Mouse (Mus musculus) midbrain, embryonic 10.5 days (tissue): ENCODE measurements around the gene Gse1. TPM values are rescaled to one million over a fixed set of nuclear protein-coding genes. Genes with fewer than 3 reads are reported as not detected.
A peak's percentile ranks its signal among the peaks of the same experiment; 100 is the strongest.

Experiments used
- DNase-seq: peaks from one replicate; pipeline ENCODE4 v3.0.0-alpha.2; 2017; ENCODE audit warnings: low spot score
- H3K27ac ChIP-seq: fragments of 300-500 bp; sonication (generic); replicated peaks from 2 replicates; pipeline ENCODE4 v1.5.1; 2016; ENCODE audit warnings: mild to moderate bottlenecking
- H3K27me3 ChIP-seq: fragments of 300-500 bp; sonication (generic); 2 replicates; pipeline ENCODE4 v1.6.1; 2016; ENCODE audit warnings: low read depth, mild to moderate bottlenecking; ENCODE audit not compliant: poor library complexity, severe bottlenecking
- H3K36me3 ChIP-seq: fragments of 300-500 bp; sonication (generic); 2 replicates; pipeline ENCODE4 v1.6.1; 2016; ENCODE audit warnings: mild to moderate bottlenecking, moderate library complexity
- H3K4me1 ChIP-seq: fragments of 300-500 bp; sonication (generic); 2 replicates; pipeline ENCODE4 v1.6.1; 2016
- H3K4me3 ChIP-seq: fragments of 300-500 bp; sonication (generic); 2 replicates; pipeline ENCODE4 v1.5.1; 2016; ENCODE audit warnings: mild to moderate bottlenecking, moderate library complexity
- H3K9me3 ChIP-seq: fragments of 300-500 bp; sonication (generic); replicated peaks from 2 replicates; pipeline ENCODE4 v1.6.1; 2016; ENCODE audit warnings: mild to moderate bottlenecking
- WGBS: fragments of 180-500 bp; shearing (Covaris S2); methylation state at CpG from one replicate; pipeline ENCODE4 v1.1.7; 2016; 5-methylcytosine and 5-hydroxymethylcytosine counted together
- polyA plus RNA-seq: library from polyadenylated mRNA; unstranded; fragments of >200 nt; fragmentation: Nextera tagmentation; extraction: Ambion mirVana; gene quantifications from 2 replicates; pipeline ENCODE4 v1.2.1, GENCODE M21; 2016

The Gse1 gene
- polyA plus RNA-seq, 1 experiment from 2014 or later: 12.7 TPM

GRCm38 (mm10) chr8:120464585-120464937, 236.3 kb downstream of the Gse1 start:
- Histone ChIP-seq H3K4me1 (peaks cover 77% of the 10 kb centered on the region), H3K36me3 (no peaks in the 10 kb centered on the region), H3K27ac (0 out of 2 replicates have a peak overlapping the region, but pooled peaks have one; percentile 49), H3K4me3 (no peak overlapping the region), H3K9me3 (no peaks in the 10 kb centered on the region; the same call in 1 of the 2 replicates), H3K27me3 (peaks cover 60% of the 10 kb centered on the region)
- 76% methylated on average over 4 of the region's 4 CpGs for WGBS
- no peak for DNase-seq

GRCm38 (mm10) chr8:120465710-120466109, 237.5 kb downstream of the Gse1 start:
- H3K9me3 ChIP-seq: no peaks in the 10 kb centered on the region; the same call in 1 of the 2 replicates
- no peaks in the 10 kb centered on the region for H3K36me3 ChIP-seq
- peaks cover 58% of the 10 kb centered on the region for H3K27me3 ChIP-seq
- H3K4me3 ChIP-seq: no peak overlapping the region
- H3K4me1 ChIP-seq: peaks cover 70% of the 10 kb centered on the region
- no peak overlapping the region; the same call in 1 of the 2 replicates for H3K27ac ChIP-seq
- no peak for DNase-seq
- 23% methylated on average over 8 of the region's 8 CpGs for WGBS

GRCm38 (mm10) chr8:120466266-120466665, 238.0 kb downstream of the Gse1 start:
- no peaks in the 10 kb centered on the region; the same call in 1 of the 2 replicates for H3K9me3 ChIP-seq
- H3K4me3 ChIP-seq: no peak overlapping the region
- H3K27ac ChIP-seq: peak overlapping the region; percentile 49
- 52% methylated on average over 10 of the region's 10 CpGs for WGBS
- peaks cover 70% of the 10 kb centered on the region for H3K4me1 ChIP-seq
- H3K36me3 ChIP-seq: no peaks in the 10 kb centered on the region
- no peak for DNase-seq
- peaks cover 58% of the 10 kb centered on the region for H3K27me3 ChIP-seq

- no peak overlapping the region for H3K4me3 ChIP-seq
- H3K9me3 ChIP-seq: no peaks in the 10 kb centered on the region; the same call in 1 of the 2 replicates
- 87% methylated on average over 7 of the region's 7 CpGs for WGBS
- DNase-seq: no peak
- peaks cover 70% of the 10 kb centered on the region for H3K4me1 ChIP-seq
- H3K27me3 ChIP-seq: peaks cover 53% of the 10 kb centered on the region
- no peak overlapping the region; the same call in 1 of the 2 replicates for H3K27ac ChIP-seq
- no peaks in the 10 kb centered on the region for H3K36me3 ChIP-seq
Measured at GRCm38 (mm10) chr8:120467598-120467997, 239.3 kb downstream of the Gse1 start.

GRCm38 (mm10) chr8:120470170-120470569, 241.9 kb downstream of the Gse1 start:
- Histone ChIP-seq H3K9me3 (no peaks in the 10 kb centered on the region), H3K4me3 (no peak overlapping the region), H3K36me3 (no peaks in the 10 kb centered on the region), H3K27ac (no peak overlapping the region), H3K4me1 (peaks cover 82% of the 10 kb centered on the region), H3K27me3 (peaks cover 63% of the 10 kb centered on the region)
- DNase-seq: no peak
- 95% methylated on average over 12 of the region's 12 CpGs for WGBS

- Histone ChIP-seq H3K36me3 (no peaks in the 10 kb centered on the region), H3K4me1 (peaks cover 82% of the 10 kb centered on the region), H3K27me3 (peaks cover 62% of the 10 kb centered on the region), H3K4me3 (no peak overlapping the region), H3K27ac (peak overlapping the region; percentile 80), H3K9me3 (no peaks in the 10 kb centered on the region)
- 2% methylated on average over 7 of the region's 7 CpGs for WGBS
- peak; percentile 71 for DNase-seq
Measured at GRCm38 (mm10) chr8:120471166-120471565, 242.9 kb downstream of the Gse1 start.

GRCm38 (mm10) chr8:120471752-120472151, 243.5 kb downstream of the Gse1 start:
- H3K4me3 ChIP-seq: no peak overlapping the region
- WGBS: 49% methylated on average over 2 of the region's 2 CpGs
- peaks cover 56% of the 10 kb centered on the region for H3K27me3 ChIP-seq
- H3K4me1 ChIP-seq: peaks cover 82% of the 10 kb centered on the region
- H3K9me3 ChIP-seq: no peaks in the 10 kb centered on the region
- no peaks in the 10 kb centered on the region for H3K36me3 ChIP-seq
- no peak for DNase-seq
- peak overlapping the region; percentile 80 for H3K27ac ChIP-seq

- H3K4me3 ChIP-seq: no peak overlapping the region
- peak overlapping the region; percentile 80 for H3K27ac ChIP-seq
- no peak for DNase-seq
- H3K9me3 ChIP-seq: no peaks in the 10 kb centered on the region
- WGBS: 43% methylated on average over 16 of the region's 16 CpGs
- H3K36me3 ChIP-seq: no peaks in the 10 kb centered on the region
- peaks cover 51% of the 10 kb centered on the region for H3K27me3 ChIP-seq
- H3K4me1 ChIP-seq: peaks cover 82% of the 10 kb centered on the region
Measured at GRCm38 (mm10) chr8:120472230-120472629, 244.0 kb downstream of the Gse1 start.

- no peaks in the 10 kb centered on the region for H3K9me3 ChIP-seq
- H3K27ac ChIP-seq: peak overlapping the region; percentile 81; the same call in 1 of the 2 replicates
- peaks cover 86% of the 10 kb centered on the region for H3K4me1 ChIP-seq
- no peaks in the 10 kb centered on the region for H3K36me3 ChIP-seq
- H3K27me3 ChIP-seq: peaks cover 51% of the 10 kb centered on the region
- DNase-seq: no peak
- 86% methylated on average over 13 of the region's 13 CpGs for WGBS
- no peak overlapping the region for H3K4me3 ChIP-seq
Measured at GRCm38 (mm10) chr8:120473729-120474364, 245.6 kb downstream of the Gse1 start.

- Histone ChIP-seq H3K27ac (peak overlapping the region; percentile 81), H3K27me3 (peaks cover 53% of the 10 kb centered on the region), H3K36me3 (no peaks in the 10 kb centered on the region), H3K4me3 (no peak overlapping the region), H3K9me3 (no peaks in the 10 kb centered on the region), H3K4me1 (peaks cover 94% of the 10 kb centered on the region)
- WGBS: 81% methylated on average over 11 of the region's 11 CpGs
- no peak for DNase-seq
Measured at GRCm38 (mm10) chr8:120474496-120475235, 246.4 kb downstream of the Gse1 start.

GRCm38 (mm10) chr8:120475462-120476201, 247.4 kb downstream of the Gse1 start:
- no peak for DNase-seq
- Histone ChIP-seq H3K36me3 (no peaks in the 10 kb centered on the region), H3K27me3 (peaks cover 45% of the 10 kb centered on the region), H3K4me1 (peaks cover 92% of the 10 kb centered on the region), H3K9me3 (no peaks in the 10 kb centered on the region), H3K4me3 (no peak overlapping the region), H3K27ac (peak overlapping the region; percentile 81)
- 67% methylated on average over 10 of the region's 10 CpGs for WGBS

GRCm38 (mm10) chr8:120476711-120477575, 248.7 kb downstream of the Gse1 start:
- Histone ChIP-seq H3K27ac (peak overlapping the region; percentile 81), H3K27me3 (peaks cover 39% of the 10 kb centered on the region), H3K4me1 (peaks cover 89% of the 10 kb centered on the region), H3K9me3 (no peaks in the 10 kb centered on the region), H3K36me3 (no peaks in the 10 kb centered on the region), H3K4me3 (0 out of 2 replicates have a peak overlapping the region, but pooled peaks have one; percentile 3)
- 61% methylated on average over 25 of the region's 25 CpGs for WGBS
- DNase-seq: no peak
